Mouse (Mus musculus) retina, embryonic 14.5 days (tissue): ENCODE results near the gene Cd48.
A peak's percentile ranks its signal among the peaks of the same experiment; 100 is the strongest.
"Not testable (repeated sequence)": the region's sequence is repeated elsewhere in the genome, so short reads cannot be mapped to it uniquely, and the experiment has no call there.

Source experiments
- DNase-seq: peaks from one replicate; pipeline ENCODE4 v3.0.0-alpha.2; 2015; ENCODE audit warnings: low spot score

Cd48 gene

DNA sequence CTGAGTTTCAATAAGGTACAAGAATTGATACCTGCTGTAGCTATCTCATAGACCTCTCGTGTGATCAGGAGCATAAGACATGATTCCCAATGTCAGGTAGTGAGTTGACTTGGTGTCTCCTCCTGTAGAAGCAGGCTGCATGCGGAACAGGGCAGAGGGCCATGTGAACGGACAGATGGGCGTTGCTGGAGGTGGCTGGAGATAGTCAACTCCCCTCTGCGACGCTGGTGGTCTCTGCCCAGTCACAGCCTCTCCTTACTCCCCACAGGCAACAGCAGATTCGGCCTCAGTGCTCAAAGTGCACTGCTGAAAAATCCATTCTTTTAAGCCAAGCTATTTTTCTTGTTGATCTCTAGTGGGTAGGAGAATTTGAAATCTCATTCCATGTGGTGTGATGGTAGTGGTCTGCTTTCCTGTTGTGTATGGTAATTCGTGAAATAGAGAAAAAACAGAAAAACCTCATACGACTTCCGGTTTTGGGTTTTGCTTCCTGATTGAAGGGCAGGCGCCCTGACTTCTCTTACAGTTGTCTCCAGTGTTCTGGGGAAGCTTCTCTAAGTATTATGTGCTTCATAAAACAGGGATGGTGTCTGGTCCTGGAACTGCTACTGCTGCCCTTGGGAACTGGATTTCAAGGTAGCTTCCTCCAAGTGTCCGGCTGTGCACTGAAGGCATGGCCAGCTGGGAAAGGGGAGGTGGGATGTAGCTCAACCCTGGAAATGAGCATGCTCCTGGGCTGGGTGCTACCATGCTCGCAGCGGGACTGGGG, at the start of gene Cd48:
Gene Cd48, plus strand, starts transcription at position 479 of the 769 bp plus-strand sequence.
- DNase-seq: no peak

- DNase-seq: no peak
Measured at GRCm38 (mm10) chr1:171635696-171636095, 46.1 kb upstream of the Cd48 start.

- DNase-seq: no peak
Measured at GRCm38 (mm10) chr1:171637101-171637500, 44.7 kb upstream of the Cd48 start.

DNA sequence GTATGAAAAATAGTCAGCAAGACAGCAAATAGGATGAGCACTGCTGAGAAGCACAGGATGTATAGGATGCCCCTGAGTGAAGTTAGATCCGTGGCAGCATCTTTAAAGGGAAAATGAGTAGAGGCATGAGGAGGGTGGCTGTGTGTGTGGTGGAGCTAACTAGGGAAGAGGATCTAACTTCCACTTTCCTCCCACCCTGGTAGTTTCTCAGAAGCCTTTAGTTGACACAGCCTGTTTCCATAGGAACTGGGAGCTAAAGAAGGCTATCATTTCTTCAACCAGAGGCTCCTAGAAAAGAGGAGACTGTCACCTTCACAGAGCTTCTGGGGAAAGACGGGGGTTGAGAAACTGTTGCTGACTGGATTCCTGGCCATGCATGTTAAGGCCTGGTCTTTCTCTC, 43.1 kb upstream of the Cd48 start:
- DNase-seq: no peak

GRCm38 (mm10) chr1:171640796-171641195, 41.0 kb upstream of the Cd48 start:
- no peak for DNase-seq

DNA sequence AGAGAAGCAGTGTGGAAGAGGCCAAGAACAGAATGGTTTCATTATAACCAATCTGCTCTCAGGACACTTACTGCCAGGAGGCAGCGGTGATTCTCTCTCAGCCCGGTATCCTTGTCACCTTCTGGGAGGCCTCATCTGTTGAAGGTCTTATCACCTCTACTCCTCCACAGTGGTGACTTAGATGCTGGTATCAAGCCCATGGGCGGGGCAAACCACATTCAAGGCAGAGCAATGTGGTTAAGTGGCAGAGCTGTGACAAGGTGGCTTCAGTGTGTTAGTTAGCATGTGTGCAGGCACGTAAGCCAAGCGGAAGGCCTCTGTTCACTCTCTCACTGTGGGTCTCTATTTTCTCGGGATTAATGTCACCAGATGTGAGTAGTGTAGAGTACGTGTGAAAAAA, 38.2 kb upstream of the Cd48 start:
- no peak for DNase-seq

GRCm38 (mm10) chr1:171646429-171646940, 35.3 kb upstream of the Cd48 start:
- no peak for DNase-seq

GRCm38 (mm10) chr1:171647716-171648115, 34.1 kb upstream of the Cd48 start:
- no peak for DNase-seq

DNA sequence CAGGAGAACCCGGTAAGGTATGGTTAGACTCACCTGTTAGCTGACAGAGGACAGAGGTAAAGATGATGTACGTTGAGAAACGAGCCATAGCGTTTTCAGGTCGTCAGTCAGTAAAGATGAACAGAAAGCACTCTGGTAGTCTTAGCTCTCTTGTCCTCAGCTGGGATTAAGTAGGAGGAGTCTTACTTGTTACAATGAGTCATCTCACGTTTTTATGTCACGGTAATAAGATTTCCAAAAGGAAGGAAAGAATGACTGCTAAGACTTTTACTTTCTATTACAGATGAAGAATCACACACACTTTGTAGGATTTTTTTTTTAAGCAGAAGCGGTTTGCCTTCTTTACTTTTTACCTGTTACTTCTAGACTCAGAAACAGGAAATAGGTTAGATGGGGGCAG, 33.0 kb upstream of the Cd48 start:
- no peak for DNase-seq

DNA sequence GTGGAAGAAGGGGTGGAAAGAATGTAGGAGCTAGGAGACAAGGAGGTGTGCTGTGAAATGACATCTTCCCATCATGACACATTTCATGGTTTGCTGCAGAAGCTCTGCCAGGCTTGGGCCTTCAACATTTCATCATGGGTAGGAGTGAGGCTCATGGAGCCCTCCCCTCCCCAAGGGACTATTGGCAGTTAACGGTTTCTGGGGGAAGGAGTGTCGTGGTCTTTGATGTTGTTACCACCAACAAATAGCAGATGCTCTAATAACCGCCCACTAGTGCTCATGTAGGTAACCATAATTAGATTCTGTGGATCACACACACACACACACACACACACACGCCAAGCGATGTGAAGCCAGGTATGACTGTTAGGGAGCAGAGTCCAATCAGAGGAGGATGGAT, 29.1 kb upstream of the Cd48 start, which contains the start of gene Slamf7:
Gene Slamf7, minus strand, starts transcription at position 302 of the 400 bp plus-strand sequence.
- DNase-seq: no peak

DNA sequence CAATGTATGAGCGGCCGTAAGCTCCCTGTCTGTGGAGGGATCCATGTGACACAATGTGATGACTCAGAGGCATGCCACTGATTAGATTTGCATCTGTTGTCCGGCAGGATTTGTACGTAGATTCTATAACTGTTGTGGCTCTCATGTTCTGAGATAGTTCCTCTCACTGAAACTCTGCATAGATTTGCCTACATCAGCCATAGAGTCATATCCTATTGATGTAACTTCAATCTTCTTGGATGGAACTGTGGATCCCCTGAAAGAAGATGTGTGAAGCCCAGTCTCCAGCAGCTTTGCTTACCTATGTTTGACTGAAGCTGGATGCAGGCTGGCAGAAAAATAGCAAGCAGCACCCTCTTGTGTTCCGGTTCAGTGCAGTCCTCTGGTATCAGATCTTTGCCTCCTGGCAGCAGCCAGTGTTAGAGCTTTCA, 23.2 kb upstream of the Cd48 start:
- DNase-seq: no peak

GRCm38 (mm10) chr1:171660423-171660822, 21.4 kb upstream of the Cd48 start:
- no peak for DNase-seq

DNA sequence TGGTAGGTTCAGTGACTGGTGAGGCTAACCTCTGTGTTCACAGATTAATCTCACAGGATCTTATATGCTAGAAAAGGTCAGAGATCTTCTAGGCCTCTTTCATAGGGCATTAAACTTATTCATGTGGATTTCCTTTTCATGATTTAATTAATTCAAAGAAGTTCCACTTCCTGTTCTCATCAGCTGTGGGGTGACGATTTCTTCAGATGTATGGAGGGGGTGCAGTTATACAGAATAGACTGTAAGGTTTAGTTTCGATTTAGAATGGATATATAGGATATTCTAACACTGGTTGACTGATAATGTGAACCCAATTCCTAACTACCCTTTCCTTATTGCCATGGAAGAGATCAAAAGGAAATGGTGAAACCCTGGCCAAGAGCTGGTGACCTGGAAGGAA, 20.3 kb upstream of the Cd48 start:
- no peak for DNase-seq

DNA sequence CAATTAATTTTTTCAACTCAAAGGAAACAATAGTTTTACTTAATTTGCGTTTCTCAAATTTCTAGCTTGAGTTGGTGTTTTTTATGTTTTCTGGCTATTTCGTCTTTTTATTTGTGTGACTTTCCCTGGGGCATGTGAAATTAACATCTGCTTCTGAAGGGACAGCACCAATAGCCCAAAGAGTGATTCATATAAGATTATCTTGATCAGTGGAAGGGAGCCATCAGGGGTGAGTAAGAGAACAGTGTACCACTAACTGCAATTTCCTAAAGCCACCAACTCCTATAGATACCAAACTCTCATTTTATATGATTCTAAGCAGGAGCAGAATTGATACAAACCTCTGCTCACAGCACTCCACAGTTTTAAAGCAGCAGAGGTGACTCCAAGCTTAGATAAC, 18.1 kb upstream of the Cd48 start:
- DNase-seq: no peak

DNA sequence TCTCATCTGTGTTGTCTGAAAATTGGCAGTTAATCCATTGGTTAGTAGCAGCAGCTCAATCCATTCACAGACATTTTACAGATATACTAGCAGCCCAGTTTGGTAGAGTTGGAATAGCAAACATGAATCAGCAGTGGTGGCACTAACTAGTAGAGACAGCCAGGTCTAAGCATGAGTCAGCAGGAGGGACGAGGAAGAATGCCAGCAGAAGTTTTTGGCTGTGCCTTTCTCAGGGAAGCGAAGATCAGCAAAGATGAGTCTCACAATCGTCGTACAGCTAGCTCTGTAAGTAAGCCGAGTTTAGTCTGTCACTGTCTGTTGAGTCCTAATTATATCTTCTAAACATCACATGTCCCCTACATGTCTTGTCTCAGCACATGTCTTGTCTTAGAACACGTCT, 15.5 kb upstream of the Cd48 start:
- no peak for DNase-seq

DNA sequence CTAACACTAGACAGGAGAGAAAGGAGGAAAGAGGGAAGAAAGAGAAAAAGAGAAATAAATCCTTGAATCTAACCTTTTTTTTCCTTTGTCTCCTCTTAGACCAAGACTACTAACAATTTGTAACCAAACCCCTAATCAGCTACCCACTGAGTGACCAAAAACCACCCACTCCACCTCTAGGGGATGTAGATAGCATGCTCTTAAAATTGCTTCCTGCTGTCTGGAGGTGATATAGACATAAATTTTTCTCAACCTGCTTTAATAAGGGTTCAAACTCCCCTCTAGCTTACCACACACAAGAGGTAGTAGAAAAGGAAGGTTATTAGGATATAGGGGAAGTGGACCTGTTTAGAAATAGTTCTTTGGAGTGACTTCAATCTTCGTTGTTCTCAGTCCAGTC, 14.6 kb upstream of the Cd48 start:
- DNase-seq: no peak

- DNase-seq: not testable (repeated sequence)
Measured at GRCm38 (mm10) chr1:171672451-171672850, 9.4 kb upstream of the Cd48 start.

GRCm38 (mm10) chr1:171672854-171673475, 8.8 kb upstream of the Cd48 start:
- DNase-seq: peak; percentile 15

- no peak for DNase-seq
Measured at GRCm38 (mm10) chr1:171674467-171674866, 7.3 kb upstream of the Cd48 start.

- no peak for DNase-seq
Measured at GRCm38 (mm10) chr1:171677721-171678120, 4.1 kb upstream of the Cd48 start.

GRCm38 (mm10) chr1:171681009-171681408, 800 bp upstream of the Cd48 start:
- DNase-seq: no peak

DNA sequence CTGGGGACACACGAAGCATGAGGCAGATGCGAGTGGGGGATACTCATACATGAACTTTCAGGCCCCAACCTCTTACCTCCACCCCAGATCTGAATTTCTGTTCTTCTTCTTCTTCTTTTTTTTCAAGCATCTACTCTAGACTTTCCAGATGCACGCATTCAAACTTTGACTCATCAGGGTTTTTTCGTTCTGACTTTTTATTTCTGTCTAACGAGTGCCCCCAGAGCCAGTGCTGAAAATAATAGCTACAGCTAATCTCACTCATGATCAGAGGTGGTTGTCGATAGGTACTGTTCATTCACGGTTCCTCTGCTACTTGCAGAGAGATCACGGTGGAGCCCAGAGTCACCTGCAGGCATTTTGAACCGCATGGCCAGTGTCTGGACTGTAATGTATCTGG, 3.1 kb downstream of the Cd48 start:
- DNase-seq: no peak

DNA sequence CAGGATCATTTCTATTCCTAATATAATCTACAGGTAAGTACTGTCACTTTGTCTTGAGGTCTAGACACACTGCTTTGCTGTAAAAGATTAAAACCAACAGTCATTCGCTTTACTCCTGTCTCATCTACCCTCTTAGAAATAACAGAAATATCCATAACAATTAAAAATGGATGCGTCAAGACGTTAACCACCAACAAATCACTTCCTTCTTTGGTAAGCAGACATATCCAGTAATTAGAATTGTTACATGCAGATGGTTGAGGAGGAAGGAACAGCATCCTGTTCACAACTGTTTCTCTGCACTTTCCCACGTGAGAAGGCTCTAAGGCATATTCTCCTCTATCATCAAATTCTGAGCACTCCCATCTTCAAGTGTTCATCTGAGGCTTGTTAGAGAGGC, 5.5 kb downstream of the Cd48 start:
- DNase-seq: no peak

DNA sequence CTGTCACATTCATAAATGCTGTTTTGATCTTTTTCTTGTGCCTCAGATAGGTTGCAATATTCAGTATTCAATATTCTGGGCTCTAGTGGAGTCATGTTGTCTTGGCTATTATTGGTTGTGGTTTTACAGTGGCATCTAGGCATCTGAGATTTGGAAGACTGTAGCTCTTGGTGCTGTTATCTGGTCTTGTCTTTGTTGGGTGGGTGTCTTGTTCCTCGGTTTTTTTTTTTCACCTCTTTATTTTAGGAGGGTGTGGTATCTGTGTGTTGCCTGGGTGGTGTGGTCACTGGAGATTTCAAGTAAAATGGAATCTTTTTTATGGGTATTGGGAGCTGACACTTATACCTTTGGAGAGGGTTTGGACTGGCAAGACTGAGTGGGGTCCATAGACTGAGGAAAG, 12.1 kb downstream of the Cd48 start:
- DNase-seq: no peak
